Mouse (Mus musculus): Measurements from ENCODE around the gene Eri3. TPM values are rescaled to one million over a fixed set of nuclear protein-coding genes. Genes with fewer than 3 reads are reported as not detected.

The Eri3 gene
- polyA plus RNA-seq, 1 experiment, result 67.4 TPM

- Histone ChIP-seq H3K36me3 (ENCODE audit: control insufficient read depth, insufficient read depth) (peaks cover 8% of the 10 kb centered on the region), H3K4me3 (ENCODE audit: insufficient read depth, poor library complexity, severe bottlenecking) (no peak overlapping the region), H3ac (ENCODE audit: control insufficient read depth, insufficient read length, low read depth) (no peak overlapping the region), H3K27me3 (ENCODE audit: control insufficient read depth, insufficient read depth, insufficient read length) (no peaks in the 10 kb centered on the region), H3K79me3 (ENCODE audit: low read depth) (peaks cover 33% of the 10 kb centered on the region), H3K79me2 (ENCODE audit: control insufficient read depth, insufficient read depth) (peaks cover 87% of the 10 kb centered on the region)
- TF ChIP-seq CTCF (IDR thresholded peaks at IDR 0.05; ENCODE audit: control insufficient read depth, insufficient read depth, insufficient read length), result no peak
- no peak for TF ChIP-seq MYOG (IDR thresholded peaks at IDR 0.05; ENCODE audit: control insufficient read depth, extremely low read depth, insufficient read length)
- TF ChIP-seq FOSL1 (IDR thresholded peaks at IDR 0.05; ENCODE audit: insufficient read depth, low read length, poor library complexity, severe bottlenecking), result no peak
- no peak for TF ChIP-seq USF1 (IDR thresholded peaks at IDR 0.05; ENCODE audit: low read depth)
- no peak for TF ChIP-seq CEBPB (IDR thresholded peaks at IDR 0.05; ENCODE audit: low read depth)
Measured at GRCm38 (mm10) chr4:117557068-117557645, 7.0 kb downstream of the Eri3 start.

- Histone ChIP-seq H3ac (ENCODE audit: control insufficient read depth, insufficient read length, low read depth) (no peak overlapping the region), H3K36me3 (ENCODE audit: control insufficient read depth, insufficient read depth) (peaks cover 27% of the 10 kb centered on the region), H3K79me3 (ENCODE audit: low read depth) (peaks cover 11% of the 10 kb centered on the region), H3K27me3 (ENCODE audit: control insufficient read depth, insufficient read depth, insufficient read length) (no peaks in the 10 kb centered on the region), H3K79me2 (ENCODE audit: control insufficient read depth, insufficient read depth) (peaks cover 26% of the 10 kb centered on the region), H3K4me3 (ENCODE audit: insufficient read depth, poor library complexity, severe bottlenecking) (no peak overlapping the region)
- TF ChIP-seq FOSL1 (IDR thresholded peaks at IDR 0.05; ENCODE audit: insufficient read depth, low read length, poor library complexity, severe bottlenecking), result no peak
- TF ChIP-seq MYOD1 (IDR thresholded peaks at IDR 0.05; ENCODE audit: control insufficient read depth, insufficient read length, low read depth), result no peak
- no peak for TF ChIP-seq MAX (IDR thresholded peaks at IDR 0.05)
- TF ChIP-seq CEBPB (IDR thresholded peaks at IDR 0.05; ENCODE audit: low read depth), result no peak
- TF ChIP-seq USF1 (IDR thresholded peaks at IDR 0.05; ENCODE audit: low read depth), result no peak
- no peak for TF ChIP-seq MYOG (IDR thresholded peaks at IDR 0.05; ENCODE audit: control insufficient read depth, extremely low read depth, insufficient read length)
- no peak for TF ChIP-seq CTCF (IDR thresholded peaks at IDR 0.05; ENCODE audit: control insufficient read depth, insufficient read depth, insufficient read length)
Measured at GRCm38 (mm10) chr4:117563967-117564366, 13.8 kb downstream of the Eri3 start.

- peaks cover 2% of the 10 kb centered on the region for H3K79me3 ChIP-seq (ENCODE audit: low read depth)
Measured at GRCm38 (mm10) chr4:117568846-117569245, 18.7 kb downstream of the Eri3 start.

DNA sequence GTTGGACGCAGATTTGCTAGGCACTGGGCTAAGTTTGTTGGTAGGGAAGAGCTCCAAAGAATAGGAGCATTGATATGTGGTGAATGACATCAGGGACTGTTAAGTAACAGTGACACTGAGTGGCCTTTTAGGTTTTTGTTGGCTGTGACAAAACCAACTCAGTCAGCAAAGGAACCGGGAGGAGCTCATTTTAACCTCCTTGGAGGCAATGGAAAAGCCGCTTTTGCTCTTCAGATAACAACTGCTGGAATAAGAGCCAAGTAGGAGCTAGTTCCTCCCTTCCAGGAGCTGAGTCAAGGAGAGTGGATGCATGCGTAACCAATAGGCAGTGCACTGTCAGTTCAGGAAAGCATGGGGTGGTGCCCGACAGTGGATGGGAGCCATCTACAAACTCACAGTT lies 20.8 kb downstream of the Eri3 start:
- Histone ChIP-seq H3K36me3 (ENCODE audit: control insufficient read depth, insufficient read depth) (peaks cover 19% of the 10 kb centered on the region), H3K27me3 (ENCODE audit: control insufficient read depth, insufficient read depth, insufficient read length) (no peaks in the 10 kb centered on the region), H3K79me2 (ENCODE audit: control insufficient read depth, insufficient read depth) (no peaks in the 10 kb centered on the region), H3ac (ENCODE audit: control insufficient read depth, insufficient read length, low read depth) (no peak overlapping the region), H3K79me3 (ENCODE audit: low read depth) (peaks cover 2% of the 10 kb centered on the region), H3K4me3 (ENCODE audit: insufficient read depth, poor library complexity, severe bottlenecking) (no peak overlapping the region)
- TF ChIP-seq CTCF (IDR thresholded peaks at IDR 0.05; ENCODE audit: control insufficient read depth, insufficient read depth, insufficient read length), result no peak
- TF ChIP-seq USF1 (IDR thresholded peaks at IDR 0.05; ENCODE audit: low read depth), result no peak
- no peak for TF ChIP-seq MYOD1 (IDR thresholded peaks at IDR 0.05; ENCODE audit: control insufficient read depth, insufficient read length, low read depth)
- TF ChIP-seq CEBPB (IDR thresholded peaks at IDR 0.05; ENCODE audit: low read depth), result no peak
- no peak for TF ChIP-seq MAX (IDR thresholded peaks at IDR 0.05)
- TF ChIP-seq FOSL1 (IDR thresholded peaks at IDR 0.05; ENCODE audit: insufficient read depth, low read length, poor library complexity, severe bottlenecking), result no peak

More at GRCm38 (mm10) chr4:117568846-117569245, 18.7 kb downstream of the Eri3 start:
- H3K27me3 ChIP-seq (ENCODE audit: control insufficient read depth, insufficient read depth, insufficient read length), result no peaks in the 10 kb centered on the region
- no peak for TF ChIP-seq MAX (IDR thresholded peaks at IDR 0.05)
- TF ChIP-seq MYOD1 (IDR thresholded peaks at IDR 0.05; ENCODE audit: control insufficient read depth, insufficient read length, low read depth), result no peak
- no peak for TF ChIP-seq CEBPB (IDR thresholded peaks at IDR 0.05; ENCODE audit: low read depth)
- no peak for TF ChIP-seq CTCF (IDR thresholded peaks at IDR 0.05; ENCODE audit: control insufficient read depth, insufficient read depth, insufficient read length)
- no peak for TF ChIP-seq MYOG (IDR thresholded peaks at IDR 0.05; ENCODE audit: control insufficient read depth, extremely low read depth, insufficient read length)
- no peak for TF ChIP-seq USF1 (IDR thresholded peaks at IDR 0.05; ENCODE audit: low read depth)
- TF ChIP-seq FOSL1 (IDR thresholded peaks at IDR 0.05; ENCODE audit: insufficient read depth, low read length, poor library complexity, severe bottlenecking), result no peak
- no peaks in the 10 kb centered on the region for H3K79me2 ChIP-seq (ENCODE audit: control insufficient read depth, insufficient read depth)
- peaks cover 29% of the 10 kb centered on the region for H3K36me3 ChIP-seq (ENCODE audit: control insufficient read depth, insufficient read depth)
- H3ac ChIP-seq (ENCODE audit: control insufficient read depth, insufficient read length, low read depth), result no peak overlapping the region
- H3K4me3 ChIP-seq (ENCODE audit: insufficient read depth, poor library complexity, severe bottlenecking), result no peak overlapping the region

GRCm38 (mm10) chr4:117577579-117577978 lies 27.4 kb downstream of the Eri3 start:
- H3ac ChIP-seq (ENCODE audit: control insufficient read depth, insufficient read length, low read depth), result no peak overlapping the region
- no peaks in the 10 kb centered on the region for H3K27me3 ChIP-seq (ENCODE audit: control insufficient read depth, insufficient read depth, insufficient read length)
- no peak for TF ChIP-seq CTCF (IDR thresholded peaks at IDR 0.05; ENCODE audit: control insufficient read depth, insufficient read depth, insufficient read length)
- no peak for TF ChIP-seq CEBPB (IDR thresholded peaks at IDR 0.05; ENCODE audit: low read depth)
- TF ChIP-seq MYOD1 (IDR thresholded peaks at IDR 0.05; ENCODE audit: control insufficient read depth, insufficient read length, low read depth), result no peak
- no peak for TF ChIP-seq MYOG (IDR thresholded peaks at IDR 0.05; ENCODE audit: control insufficient read depth, extremely low read depth, insufficient read length)
- no peak for TF ChIP-seq MAX (IDR thresholded peaks at IDR 0.05)
- TF ChIP-seq USF1 (IDR thresholded peaks at IDR 0.05; ENCODE audit: low read depth), result no peak
- TF ChIP-seq FOSL1 (IDR thresholded peaks at IDR 0.05; ENCODE audit: insufficient read depth, low read length, poor library complexity, severe bottlenecking), result no peak
- H3K79me3 ChIP-seq (ENCODE audit: low read depth), result no peaks in the 10 kb centered on the region
- no peaks in the 10 kb centered on the region for H3K36me3 ChIP-seq (ENCODE audit: control insufficient read depth, insufficient read depth)
- H3K4me3 ChIP-seq (ENCODE audit: insufficient read depth, poor library complexity, severe bottlenecking), result no peak overlapping the region
- H3K79me2 ChIP-seq (ENCODE audit: control insufficient read depth, insufficient read depth), result no peaks in the 10 kb centered on the region

DNA sequence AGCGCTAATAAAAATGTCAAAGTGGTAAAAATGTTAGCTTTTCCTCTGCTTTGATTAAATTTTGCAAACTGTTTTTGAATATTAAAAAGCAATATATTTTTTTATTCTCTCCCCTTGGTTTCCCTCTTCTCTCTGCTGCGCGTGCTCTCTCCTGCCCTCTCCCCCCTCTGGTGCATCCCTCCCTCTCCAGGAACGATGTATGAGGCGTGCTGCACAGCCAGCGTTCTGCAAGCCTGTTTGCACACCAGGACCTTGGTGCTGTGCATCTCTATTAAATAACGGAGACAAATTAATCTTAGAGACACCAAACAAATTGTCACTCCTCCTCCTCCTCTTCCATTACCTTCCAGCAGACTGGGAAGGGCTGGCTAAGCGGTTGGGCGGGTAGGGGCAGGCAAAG lies 31.5 kb downstream of the Eri3 start:
- H3K79me3 ChIP-seq (ENCODE audit: low read depth), result no peaks in the 10 kb centered on the region
- no peak overlapping the region for H3K4me3 ChIP-seq (ENCODE audit: insufficient read depth, poor library complexity, severe bottlenecking)
- no peaks in the 10 kb centered on the region for H3K79me2 ChIP-seq (ENCODE audit: control insufficient read depth, insufficient read depth)
- no peak overlapping the region for H3ac ChIP-seq (ENCODE audit: control insufficient read depth, insufficient read length, low read depth)
- H3K27me3 ChIP-seq (ENCODE audit: control insufficient read depth, insufficient read depth, insufficient read length), result no peaks in the 10 kb centered on the region
- TF ChIP-seq FOSL1 (IDR thresholded peaks at IDR 0.05; ENCODE audit: insufficient read depth, low read length, poor library complexity, severe bottlenecking) (no peak), MYOG (IDR thresholded peaks at IDR 0.05; ENCODE audit: control insufficient read depth, extremely low read depth, insufficient read length) (no peak), CTCF (IDR thresholded peaks at IDR 0.05; ENCODE audit: control insufficient read depth, insufficient read depth, insufficient read length) (no peak), USF1 (IDR thresholded peaks at IDR 0.05; ENCODE audit: low read depth) (no peak), MYOD1 (IDR thresholded peaks at IDR 0.05; ENCODE audit: control insufficient read depth, insufficient read length, low read depth) (no peak), MAX (IDR thresholded peaks at IDR 0.05) (no peak), CEBPB (IDR thresholded peaks at IDR 0.05; ENCODE audit: low read depth) (no peak)
- peaks cover 24% of the 10 kb centered on the region for H3K36me3 ChIP-seq (ENCODE audit: control insufficient read depth, insufficient read depth)

Measured in C2C12 (cell line).